Mouse (Mus musculus) olfactory bulb, adult 2 months (tissue): Measurements from ENCODE around the gene Amdhd1. TPM values are rescaled to one million over a fixed set of nuclear protein-coding genes. Genes with fewer than 3 reads are reported as not detected.

Source experiments
- H3K27ac ChIP-seq: fragments of 200-500 bp; 2 replicates; pipeline ENCODE4 v1.5.1; 2012; ENCODE audit warnings: low read depth, low read length; ENCODE audit not compliant: insufficient read depth
- H3K4me1 ChIP-seq: fragments of 200-500 bp; 2 replicates; pipeline ENCODE4 v1.6.1; 2012; ENCODE audit warnings: low read length; ENCODE audit not compliant: control insufficient read depth, insufficient read depth
- H3K4me3 ChIP-seq: fragments of 200-500 bp; 2 replicates; pipeline ENCODE4 v1.5.1; 2012; ENCODE audit warnings: mild to moderate bottlenecking, low read depth, low read length, moderate library complexity; ENCODE audit not compliant: insufficient read depth
- CTCF ChIP-seq: fragments of 200-500 bp; IDR thresholded peaks from 2 replicates; pipeline ENCODE4 v1.5.1; 2012; ENCODE audit warnings: low read depth, mild to moderate bottlenecking, low read length, moderate library complexity; ENCODE audit not compliant: insufficient read depth
- POLR2A ChIP-seq: fragments of 200-500 bp; IDR thresholded peaks from 2 replicates; pipeline ENCODE4 v1.6.1; 2012; ENCODE audit warnings: mild to moderate bottlenecking, low read depth, low read length, moderate library complexity; ENCODE audit not compliant: insufficient read depth
- WGBS: fragments of 180-500 bp; shearing (Covaris S2); methylation state at CpG from one replicate; pipeline ENCODE4 v1.1.7; 2018; 5-methylcytosine and 5-hydroxymethylcytosine counted together
- polyA plus RNA-seq: library from polyadenylated mRNA; stranded (reverse); fragments of >200 nt; gene quantifications from 2 replicates; pipeline ENCODE4 v1.2.4, GENCODE M21; 2012; ENCODE audit warnings: low replicate concordance; ENCODE audit not compliant: missing spikeins, insufficient read depth, insufficient read length

The Amdhd1 gene
- not detected in 2 replicates for polyA plus RNA-seq

- peaks cover 11% of the 10 kb centered on the region for H3K4me1 ChIP-seq
- H3K4me3 ChIP-seq: peak within 1 kb of the TSS; percentile 28
- no peak within 1 kb of the TSS for H3K27ac ChIP-seq
- no peak for TF ChIP-seq POLR2A
- TF ChIP-seq CTCF: 0 out of 2 replicates have a peak, but pooled peaks have one; percentile 20
- WGBS: 3% methylated on average over 35 of the region's 35 CpGs
Measured at GRCm38 (mm10) chr10:93539775-93540430, at the start of gene Amdhd1. Amdhd1 (minus strand) TSS chr10:93540033.

GRCm38 (mm10) chr10:93589281-93589848, 49.5 kb upstream of the Amdhd1 start, which contains the start of gene Snrpf:
Snrpf (minus strand) TSS chr10:93589706.
- no peak within 1 kb of the TSS; the same call in 1 of the 2 replicates for H3K27ac ChIP-seq
- 0 out of 2 replicates have a peak, but pooled peaks cover 6% of the 10 kb centered on the region for H3K4me1 ChIP-seq
- H3K4me3 ChIP-seq: peak within 1 kb of the TSS; percentile 67
- TF ChIP-seq CTCF (no peak), POLR2A (peak; percentile 63; the same call in 1 of the 2 replicates)
- under 1% methylated on average over 63 of the region's 63 CpGs for WGBS

- no peak overlapping the region for H3K27ac ChIP-seq
- 2% methylated on average over 11 of the region's 11 CpGs for WGBS
- H3K4me1 ChIP-seq: 0 out of 2 replicates have a peak, but pooled peaks cover 6% of the 10 kb centered on the region
- TF ChIP-seq CTCF (no peak), POLR2A (no peak)
- H3K4me3 ChIP-seq: peak overlapping the region; percentile 67
Measured at GRCm38 (mm10) chr10:93588796-93589195, 49.0 kb upstream of the Amdhd1 start.

GRCm38 (mm10) chr10:93577271-93577886, 37.5 kb upstream of the Amdhd1 start:
- Histone ChIP-seq H3K4me1 (no peaks in the 10 kb centered on the region), H3K4me3 (no peak overlapping the region), H3K27ac (no peak overlapping the region)
- TF ChIP-seq POLR2A: no peak
- peak; percentile 51 for TF ChIP-seq CTCF
- WGBS: 57% methylated on average over 13 of the region's 13 CpGs

GRCm38 (mm10) chr10:93575960-93576359, 36.1 kb upstream of the Amdhd1 start:
- Histone ChIP-seq H3K27ac (no peak overlapping the region), H3K4me1 (no peaks in the 10 kb centered on the region), H3K4me3 (no peak overlapping the region)
- WGBS: 95% methylated on average over 8 of the region's 8 CpGs
- no peak for TF ChIP-seq POLR2A
- TF ChIP-seq CTCF: no peak

- Histone ChIP-seq H3K4me3 (no peak overlapping the region), H3K4me1 (no peaks in the 10 kb centered on the region), H3K27ac (no peak overlapping the region)
- WGBS: 64% methylated on average over 4 of the region's 4 CpGs
- TF ChIP-seq POLR2A: no peak
- no peak for TF ChIP-seq CTCF
Measured at GRCm38 (mm10) chr10:93574966-93575365, 35.1 kb upstream of the Amdhd1 start.

GRCm38 (mm10) chr10:93572209-93572608, 32.4 kb upstream of the Amdhd1 start:
- no peak overlapping the region for H3K4me3 ChIP-seq
- no peaks in the 10 kb centered on the region for H3K4me1 ChIP-seq
- no peak overlapping the region for H3K27ac ChIP-seq
- 67% methylated on average over 2 of the region's 2 CpGs for WGBS
- TF ChIP-seq CTCF (no peak), POLR2A (no peak)

GRCm38 (mm10) chr10:93568671-93569070, 28.8 kb upstream of the Amdhd1 start:
- TF ChIP-seq POLR2A (no peak), CTCF (no peak)
- 91% methylated on average over 6 of the region's 6 CpGs for WGBS
- no peak overlapping the region for H3K4me3 ChIP-seq
- H3K27ac ChIP-seq: no peak overlapping the region
- no peaks in the 10 kb centered on the region; the same call in 1 of the 2 replicates for H3K4me1 ChIP-seq
